Mouse (Mus musculus) kidney, adult 2 months (tissue): ENCODE measurements around the gene Actr10. TPM values are rescaled to one million over a fixed set of nuclear protein-coding genes. Genes with fewer than 3 reads are reported as not detected.

Source experiments
- DNase-seq: peaks from one replicate; pipeline ENCODE4 v3.0.0; 2021
- H3K27ac ChIP-seq: fragments of 200-500 bp; 2 replicates; pipeline ENCODE4 v1.5.1; 2012; ENCODE audit warnings: low read depth, low read length, control low read depth, inconsistent platforms; ENCODE audit not compliant: insufficient read depth
- H3K27me3 ChIP-seq: fragments of 200-500 bp; replicated peaks from 2 replicates; pipeline ENCODE4 v1.6.1; 2012; ENCODE audit warnings: mild to moderate bottlenecking, moderate library complexity, low read length, inconsistent platforms; ENCODE audit not compliant: control insufficient read depth, insufficient read depth
- H3K36me3 ChIP-seq: fragments of 200-500 bp; 2 replicates; pipeline ENCODE4 v1.6.1; 2012; ENCODE audit warnings: mild to moderate bottlenecking, moderate library complexity, low read length, inconsistent platforms; ENCODE audit not compliant: control insufficient read depth, insufficient read depth
- H3K4me1 ChIP-seq: fragments of 200-500 bp; 2 replicates; pipeline ENCODE4 v1.6.1; 2011; ENCODE audit warnings: low read length; ENCODE audit not compliant: control insufficient read depth, insufficient read depth
- H3K4me3 ChIP-seq: fragments of 200-500 bp; 2 replicates; pipeline ENCODE4 v1.5.1; 2011; ENCODE audit warnings: mild to moderate bottlenecking, low read depth, low read length, control low read depth; ENCODE audit not compliant: insufficient read depth
- CTCF ChIP-seq: fragments of 200-500 bp; conservative IDR thresholded peaks from 2 replicates; pipeline ENCODE4 v1.5.1; 2011; ENCODE audit warnings: low read depth, mild to moderate bottlenecking, control low read depth, low read length, moderate library complexity, mixed read lengths; ENCODE audit not compliant: insufficient read depth, insufficient read length
- POLR2A ChIP-seq: fragments of 200-500 bp; IDR thresholded peaks from one replicate; pipeline ENCODE4 v1.6.1; 2011; ENCODE audit warnings: low read depth, low read length, control low read depth
- WGBS: fragments of 180-500 bp; shearing (Covaris S2); methylation state at CpG from one replicate; pipeline ENCODE4 v1.1.7; 2018; 5-methylcytosine and 5-hydroxymethylcytosine counted together
- polyA plus RNA-seq: library from polyadenylated mRNA; depleted of rRNA; stranded (reverse); fragments of >200 nt; gene quantifications from 2 replicates; pipeline ENCODE4 v1.2.3, GENCODE M21; 2012

Gene Actr10
- polyA plus RNA-seq, 1 experiment, result 44.6 TPM

DNA sequence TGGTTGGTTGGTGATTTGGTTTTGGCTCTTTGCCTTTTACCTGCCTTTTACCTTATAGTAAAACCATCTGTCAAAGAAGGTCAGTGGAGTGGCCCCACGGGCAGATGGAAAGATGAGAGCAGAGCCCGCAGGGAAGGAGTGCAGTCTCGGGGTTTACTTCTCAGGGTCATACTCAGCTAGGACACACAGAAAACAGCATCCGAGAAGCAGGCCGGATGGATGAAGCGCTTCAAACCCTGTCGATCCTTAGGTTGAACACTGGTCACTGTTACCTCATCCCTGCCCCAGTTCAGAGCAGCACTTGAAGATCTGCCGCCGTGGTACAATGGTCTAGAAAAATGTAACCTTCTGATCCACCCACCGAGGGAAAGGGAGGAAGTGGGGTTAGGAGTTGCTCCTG lies 33.2 kb upstream of the Actr10 start:
- WGBS, result 78% methylated on average over 10 of the region's 10 CpGs
- no peak overlapping the region for H3K27ac ChIP-seq
- H3K4me1 ChIP-seq, result no peaks in the 10 kb centered on the region
- TF ChIP-seq CTCF (no peak), POLR2A (no peak)
- DNase-seq, result no peak
- H3K27me3 ChIP-seq, result no peaks in the 10 kb centered on the region
- H3K36me3 ChIP-seq, result no peaks in the 10 kb centered on the region
- no peak overlapping the region for H3K4me3 ChIP-seq

DNA sequence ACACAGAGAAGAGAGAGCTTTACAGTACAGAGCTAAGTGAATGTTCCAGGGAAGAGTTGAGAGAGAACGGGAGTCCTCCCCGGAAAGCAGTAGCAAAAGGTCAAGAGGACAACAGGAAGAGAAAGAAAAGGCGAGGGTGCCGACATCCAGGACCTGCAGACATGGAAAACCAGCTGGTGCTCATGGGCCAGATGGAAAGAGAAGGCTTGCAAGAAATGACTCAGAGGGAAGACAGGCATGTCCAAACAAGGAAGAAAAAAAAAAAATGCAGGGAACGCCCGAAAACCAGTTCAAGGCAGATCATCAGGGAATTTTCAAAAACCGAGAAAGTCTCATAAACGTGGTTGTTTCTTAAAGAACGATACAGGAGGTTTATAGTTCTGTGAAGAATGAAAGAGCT lies 30.8 kb upstream of the Actr10 start:
- 69% methylated on average over 9 of the region's 9 CpGs for WGBS
- no peaks in the 10 kb centered on the region for H3K36me3 ChIP-seq
- peak; percentile 25 for DNase-seq
- H3K4me3 ChIP-seq, result no peak overlapping the region
- TF ChIP-seq POLR2A, result no peak
- no peak for TF ChIP-seq CTCF
- no peaks in the 10 kb centered on the region for H3K4me1 ChIP-seq
- no peak overlapping the region for H3K27ac ChIP-seq
- H3K27me3 ChIP-seq, result no peaks in the 10 kb centered on the region

DNA sequence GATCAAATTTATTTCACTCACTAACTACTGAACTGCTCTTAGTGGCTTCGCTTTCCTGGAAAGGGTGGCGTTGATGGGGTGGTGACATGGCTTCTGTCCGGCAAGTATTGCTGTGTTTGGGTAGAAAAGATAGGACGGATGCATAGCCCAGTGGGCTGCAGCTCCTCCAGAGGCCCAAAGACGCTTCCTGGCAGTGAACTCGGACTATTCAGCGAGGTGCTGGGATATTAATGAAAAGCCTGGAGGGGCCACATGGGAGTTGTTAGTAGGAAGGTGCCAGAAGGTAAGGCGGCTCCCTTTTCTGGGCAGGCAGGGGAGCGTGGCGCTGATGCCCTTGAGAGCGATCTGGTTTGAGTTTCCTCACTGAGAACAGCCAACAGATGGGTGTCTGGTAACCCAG lies 30.0 kb upstream of the Actr10 start:
- 57% methylated on average over 11 of the region's 11 CpGs for WGBS
- Histone ChIP-seq H3K36me3 (no peaks in the 10 kb centered on the region), H3K27me3 (no peaks in the 10 kb centered on the region), H3K4me1 (no peaks in the 10 kb centered on the region), H3K4me3 (no peak overlapping the region), H3K27ac (no peak overlapping the region)
- TF ChIP-seq CTCF (no peak), POLR2A (no peak)
- no peak for DNase-seq

DNA sequence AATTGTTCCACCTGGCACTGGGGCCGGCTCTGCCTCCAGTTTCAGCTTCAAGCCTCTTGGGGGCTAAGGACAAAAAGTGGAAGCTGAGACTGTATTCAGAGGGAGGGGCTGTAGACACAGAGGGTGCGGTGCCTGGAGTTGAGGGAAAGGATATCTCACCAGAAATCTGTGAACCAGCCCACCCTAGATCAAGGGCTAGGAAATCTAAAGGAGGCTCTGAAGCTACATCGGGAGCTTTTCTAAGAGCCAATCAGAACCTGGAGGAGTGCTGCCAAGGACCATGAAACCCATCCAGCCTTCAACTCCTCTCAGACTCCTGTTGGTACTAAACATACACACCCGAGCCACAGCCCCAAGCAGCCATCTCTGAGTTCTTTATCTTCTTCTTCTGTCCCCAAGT lies 29.6 kb upstream of the Actr10 start:
- TF ChIP-seq POLR2A (no peak), CTCF (no peak)
- H3K27me3 ChIP-seq, result no peaks in the 10 kb centered on the region
- no peaks in the 10 kb centered on the region for H3K4me1 ChIP-seq
- 47% methylated on average over 4 of the region's 4 CpGs for WGBS
- DNase-seq, result no peak
- H3K27ac ChIP-seq, result no peak overlapping the region
- H3K36me3 ChIP-seq, result no peaks in the 10 kb centered on the region
- no peak overlapping the region for H3K4me3 ChIP-seq

- no peaks in the 10 kb centered on the region for H3K36me3 ChIP-seq
- TF ChIP-seq POLR2A (no peak), CTCF (peak; percentile 77)
- DNase-seq, result peak; percentile 75
- no peaks in the 10 kb centered on the region for H3K4me1 ChIP-seq
- no peak overlapping the region for H3K27ac ChIP-seq
- H3K27me3 ChIP-seq, result no peaks in the 10 kb centered on the region
- 9% methylated on average over 9 of the region's 9 CpGs for WGBS
- no peak overlapping the region for H3K4me3 ChIP-seq
These were observed 27.4 kb upstream of the Actr10 start for GRCm38 (mm10) chr12:70910241-70910720.

DNA sequence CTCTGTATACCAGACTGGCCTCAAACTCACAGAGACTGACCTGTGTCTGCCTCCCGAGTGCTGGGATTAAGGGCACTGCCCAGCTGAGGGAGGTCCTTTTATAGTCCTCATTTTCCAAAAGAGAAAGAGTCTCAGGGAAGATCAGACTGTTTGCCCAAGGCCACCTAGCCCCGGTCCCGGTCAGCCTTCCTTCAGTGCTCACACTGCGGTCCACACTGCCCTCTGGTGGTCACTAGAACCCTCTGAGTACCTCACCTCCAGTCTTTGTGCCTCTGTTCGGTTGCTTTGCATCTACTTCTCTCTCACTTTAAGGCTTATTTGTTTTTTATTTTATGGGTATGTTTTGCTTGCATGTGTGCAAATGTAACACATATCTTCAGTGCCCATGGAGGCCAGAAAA lies 26.6 kb upstream of the Actr10 start:
- no peaks in the 10 kb centered on the region for H3K27me3 ChIP-seq
- no peak overlapping the region for H3K4me3 ChIP-seq
- no peaks in the 10 kb centered on the region for H3K36me3 ChIP-seq
- WGBS, result 3% methylated on average over 5 of the region's 5 CpGs
- peak; percentile 78 for DNase-seq
- TF ChIP-seq POLR2A, result no peak
- TF ChIP-seq CTCF, result peak; percentile 92
- no peak overlapping the region for H3K27ac ChIP-seq
- no peaks in the 10 kb centered on the region for H3K4me1 ChIP-seq

- Histone ChIP-seq H3K4me1 (no peaks in the 10 kb centered on the region), H3K27me3 (no peaks in the 10 kb centered on the region), H3K4me3 (no peak overlapping the region), H3K36me3 (no peaks in the 10 kb centered on the region), H3K27ac (no peak overlapping the region)
- no peak for DNase-seq
- 69% methylated on average over 17 of the region's 17 CpGs for WGBS
- no peak for TF ChIP-seq POLR2A
- TF ChIP-seq CTCF, result no peak
These were observed 25.8 kb upstream of the Actr10 start for GRCm38 (mm10) chr12:70911676-70912379.

- no peaks in the 10 kb centered on the region for H3K27me3 ChIP-seq
- no peaks in the 10 kb centered on the region for H3K36me3 ChIP-seq
- no peaks in the 10 kb centered on the region for H3K4me1 ChIP-seq
- peak; percentile 79 for TF ChIP-seq CTCF
- TF ChIP-seq POLR2A, result no peak
- H3K4me3 ChIP-seq, result no peak overlapping the region
- peak; percentile 76 for DNase-seq
- WGBS, result 43% methylated on average over 3 of the region's 3 CpGs
- H3K27ac ChIP-seq, result no peak overlapping the region
These were observed 24.2 kb upstream of the Actr10 start for GRCm38 (mm10) chr12:70913429-70913828.
